Mouse (Mus musculus) lung, postnatal 0 days (tissue): ENCODE measurements around the gene Rab36.

Experiments used
- CTCF ChIP-seq: IDR thresholded peaks from 2 replicates; pipeline ENCODE4 v1.5.1; 2016; ENCODE audit warnings: antibody characterized with exemption, mild to moderate bottlenecking
- EP300 ChIP-seq: IDR thresholded peaks from 2 replicates; pipeline ENCODE4 v1.6.1; 2016; ENCODE audit warnings: antibody characterized with exemption, mild to moderate bottlenecking, control low read depth

GRCm38 (mm10) chr10:75065691-75066090, 28.8 kb downstream of the Rab36 start:
- TF ChIP-seq CTCF (no peak), EP300 (no peak)
